Mouse (Mus musculus): ENCODE measurements around the gene Pnrc2.

- TF ChIP-seq CTCF (IDR thresholded peaks at IDR 0.05; ENCODE audit: control insufficient read depth, insufficient read depth, low read length), result no peak
- TF ChIP-seq POLR2A (IDR thresholded peaks at IDR 0.05; ENCODE audit: borderline replicate concordance, control insufficient read depth, low read depth, low read length), result no peak
These were observed 5.4 kb upstream of the Pnrc2 start for GRCm38 (mm10) chr4:135879021-135879420.
